Mouse (Mus musculus) spleen, adult 2 months (tissue): ENCODE data around the gene Gm49368. TPM values are rescaled to one million over a fixed set of nuclear protein-coding genes. Genes with fewer than 3 reads are reported as not detected.
"Not testable (repeated sequence)": the region's sequence is repeated elsewhere in the genome, so short reads cannot be mapped to it uniquely, and the experiment has no call there.

Source experiments
- DNase-seq, 2 experiments: peaks; one replicate each; pipeline versions ENCODE4 v3.0.0 to v3.0.0-alpha.2; 2012 to 2021; ENCODE audit warnings: low spot score in 2 of 2, low read depth in 1 of 2
- H3K27ac ChIP-seq: fragments of 200-500 bp; 2 replicates; pipeline ENCODE4 v1.5.1; 2012; ENCODE audit warnings: low read length, inconsistent platforms; ENCODE audit not compliant: insufficient read depth
- H3K27me3 ChIP-seq: fragments of 200-500 bp; 2 replicates; pipeline ENCODE4 v1.6.1; 2012; ENCODE audit warnings: mild to moderate bottlenecking, moderate library complexity, low read length, inconsistent platforms; ENCODE audit not compliant: control insufficient read depth, insufficient read depth
- H3K36me3 ChIP-seq: fragments of 200-500 bp; 2 replicates; pipeline ENCODE4 v1.6.1; 2012; ENCODE audit warnings: mild to moderate bottlenecking, low read length, inconsistent platforms; ENCODE audit not compliant: control insufficient read depth, insufficient read depth
- H3K4me1 ChIP-seq: fragments of 200-500 bp; 2 replicates; pipeline ENCODE4 v1.6.1; 2011; ENCODE audit warnings: inconsistent platforms; ENCODE audit not compliant: control insufficient read depth, insufficient read depth, insufficient read length
- H3K4me3 ChIP-seq: fragments of 200-500 bp; 2 replicates; pipeline ENCODE4 v1.5.1; 2011; ENCODE audit warnings: mild to moderate bottlenecking, inconsistent platforms; ENCODE audit not compliant: insufficient read depth, insufficient read length; ENCODE audit errors: extremely low read depth
- CTCF ChIP-seq: fragments of 200-500 bp; IDR thresholded peaks from 2 replicates; pipeline ENCODE4 v1.5.1; 2011; ENCODE audit warnings: mild to moderate bottlenecking, inconsistent platforms; ENCODE audit not compliant: insufficient read depth, insufficient read length, insufficient replicate concordance; ENCODE audit errors: extremely low read depth
- POLR2A ChIP-seq: fragments of 200-500 bp; IDR thresholded peaks from 2 replicates; pipeline ENCODE4 v1.6.1; 2011; ENCODE audit warnings: low read depth, low read length, inconsistent platforms
- WGBS: fragments of 180-500 bp; shearing (Covaris S2); methylation state at CpG from one replicate; pipeline ENCODE4 v1.1.7; 2018; 5-methylcytosine and 5-hydroxymethylcytosine counted together
- polyA plus RNA-seq: library from polyadenylated mRNA; depleted of rRNA; stranded (reverse); fragments of >200 nt; gene quantifications from 2 replicates; pipeline ENCODE4 v1.2.3, GENCODE M21; 2012

Gm49368 gene
- polyA plus RNA-seq, 1 experiment = 0.61 TPM

GRCm38 (mm10) chr7:128139611-128140010, 77.1 kb downstream of the Gm49368 start:
- H3K36me3 ChIP-seq = no peaks in the 10 kb centered on the region
- TF ChIP-seq CTCF (no peak), POLR2A (no peak)
- H3K27ac ChIP-seq = no peak overlapping the region
- H3K27me3 ChIP-seq = no peaks in the 10 kb centered on the region
- peaks cover 2% of the 10 kb centered on the region; the same call in 1 of the 2 replicates for H3K4me1 ChIP-seq
- no peak for DNase-seq
- H3K4me3 ChIP-seq = no peak overlapping the region
- 91% methylated on average over 6 of the region's 6 CpGs for WGBS

GRCm38 (mm10) chr7:128150970-128151369, 88.5 kb downstream of the Gm49368 start:
- Histone ChIP-seq H3K4me1 (no peaks in the 10 kb centered on the region), H3K27ac (no peak overlapping the region), H3K36me3 (no peaks in the 10 kb centered on the region), H3K27me3 (no peaks in the 10 kb centered on the region), H3K4me3 (no peak overlapping the region)
- WGBS = 89% methylated on average over 8 of the region's 8 CpGs
- no peak for DNase-seq
- TF ChIP-seq CTCF (no peak), POLR2A (no peak)

GRCm38 (mm10) chr7:128154076-128154475, 91.6 kb downstream of the Gm49368 start, which contains the start of gene Itgad:
Itgad (plus strand) TSS chr7:128154376.
- Histone ChIP-seq H3K36me3 (no peaks in the 10 kb centered on the region), H3K27me3 (no peaks in the 10 kb centered on the region), H3K4me1 (no peaks in the 10 kb centered on the region; the same call in 1 of the 2 replicates), H3K4me3 (no peak within 1 kb of the TSS), H3K27ac (no peak within 1 kb of the TSS)
- DNase-seq = no peak
- 96% methylated on average over 21 of the region's 21 CpGs for WGBS
- TF ChIP-seq POLR2A (no peak), CTCF (no peak)

- H3K4me3 ChIP-seq = no peak overlapping the region
- TF ChIP-seq CTCF = no peak
- no peak for DNase-seq
- 90% methylated on average over 10 of the region's 10 CpGs for WGBS
- no peaks in the 10 kb centered on the region for H3K27me3 ChIP-seq
- H3K4me1 ChIP-seq = no peaks in the 10 kb centered on the region; the same call in 1 of the 2 replicates
- H3K27ac ChIP-seq = no peak overlapping the region
- no peaks in the 10 kb centered on the region for H3K36me3 ChIP-seq
Observed at GRCm38 (mm10) chr7:128154924-128155323, 92.4 kb downstream of the Gm49368 start.

- not testable (repeated sequence) for H3K36me3 ChIP-seq, H3K4me3 ChIP-seq, H3K4me1 ChIP-seq, H3K27me3 ChIP-seq, H3K27ac ChIP-seq, DNase-seq
- 11% methylated on average over 8 of the region's 8 CpGs for WGBS
Observed at GRCm38 (mm10) chr7:128158688-128159354, 96.3 kb downstream of the Gm49368 start.

GRCm38 (mm10) chr7:128164001-128164400, 101.5 kb downstream of the Gm49368 start:
- DNase-seq = no peak
- H3K4me3 ChIP-seq = no peak overlapping the region
- no peaks in the 10 kb centered on the region; the same call in 1 of the 2 replicates for H3K4me1 ChIP-seq
- WGBS = 94% methylated on average over 4 of the region's 4 CpGs
- TF ChIP-seq CTCF (no peak), POLR2A (no peak)
- no peaks in the 10 kb centered on the region for H3K27me3 ChIP-seq
- H3K27ac ChIP-seq = no peak overlapping the region
- no peaks in the 10 kb centered on the region for H3K36me3 ChIP-seq

GRCm38 (mm10) chr7:128166391-128166790, 103.9 kb downstream of the Gm49368 start:
- no peak for TF ChIP-seq POLR2A
- Histone ChIP-seq H3K36me3 (no peaks in the 10 kb centered on the region), H3K4me1 (no peaks in the 10 kb centered on the region; the same call in 1 of the 2 replicates), H3K27ac (no peak overlapping the region), H3K27me3 (no peaks in the 10 kb centered on the region), H3K4me3 (no peak overlapping the region)
- WGBS = 84% methylated on average over 7 of the region's 7 CpGs
- DNase-seq = no peak
